Mouse (Mus musculus) retina, embryonic 14.5 days (tissue): ENCODE measurements around the gene Aldh1a7.
"Not testable (repeated sequence)": the region's sequence is repeated elsewhere in the genome, so short reads cannot be mapped to it uniquely, and the experiment has no call there.

Experiments
- DNase-seq: peaks from one replicate; pipeline ENCODE4 v3.0.0-alpha.2; 2015; ENCODE audit warnings: low spot score

The Aldh1a7 gene

DNA sequence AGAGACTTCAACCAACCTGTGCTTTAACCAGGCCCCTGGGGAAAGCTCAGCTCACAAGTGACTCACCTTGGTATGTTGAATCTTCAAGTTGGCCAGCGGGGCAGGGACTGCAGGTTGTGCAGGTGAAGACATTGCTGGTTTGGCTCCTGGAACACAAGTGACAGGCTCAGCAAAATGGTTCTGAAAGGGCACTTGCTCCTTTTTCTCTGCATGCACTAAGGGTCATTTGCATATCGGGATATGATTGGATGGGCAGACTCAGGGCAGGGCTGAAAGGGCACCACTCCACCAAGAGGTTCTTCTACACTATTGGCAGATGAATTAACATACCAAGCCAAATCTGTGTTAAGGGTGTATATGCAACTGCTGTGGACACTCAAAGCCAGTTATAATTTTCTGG lies at the start of gene Aldh1a7:
Aldh1a7 (minus strand) TSS at position 182 of the 400 bp plus-strand sequence.
- peak; percentile 20 for DNase-seq

DNA sequence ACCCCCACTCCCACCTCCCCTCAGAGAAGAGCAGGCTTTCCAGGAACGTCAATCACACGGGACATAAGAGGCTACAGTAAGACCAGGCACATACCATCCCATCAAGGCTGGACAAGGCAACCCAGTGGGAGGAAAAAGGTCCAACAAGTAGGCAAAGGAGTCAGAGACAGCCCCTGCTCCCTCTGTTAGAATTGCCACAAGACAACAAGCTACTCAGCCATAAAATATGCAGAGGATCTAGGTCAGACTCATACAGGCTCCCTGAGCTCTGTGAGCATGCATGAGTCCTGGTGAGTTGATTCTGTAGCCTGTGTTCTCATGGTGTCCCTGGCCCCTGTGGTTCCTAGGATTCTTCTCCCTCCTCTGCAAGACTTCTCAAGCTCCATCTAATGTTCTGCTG lies 48.3 kb upstream of the Aldh1a7 start:
- DNase-seq = peak; percentile 25

DNA sequence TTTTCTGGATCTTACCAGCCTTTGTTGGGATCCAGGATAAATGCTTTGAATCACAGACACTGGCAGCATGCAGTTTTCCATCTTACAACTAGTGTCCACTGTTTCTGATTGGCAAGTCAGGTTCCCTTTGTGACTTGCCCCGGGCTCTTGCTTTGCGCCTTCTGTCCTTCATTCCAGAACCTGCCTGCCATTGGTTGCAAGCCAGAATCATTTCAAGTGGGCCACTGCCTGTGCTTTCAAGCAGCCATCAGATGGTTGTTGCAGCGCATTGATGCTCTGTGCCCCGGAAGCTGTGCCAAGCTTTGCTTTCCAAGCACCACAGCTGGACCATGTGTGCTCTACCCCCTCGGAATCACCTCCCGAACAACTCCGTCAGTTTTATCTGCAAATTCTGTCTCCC lies 46.6 kb upstream of the Aldh1a7 start:
- DNase-seq = no peak

DNA sequence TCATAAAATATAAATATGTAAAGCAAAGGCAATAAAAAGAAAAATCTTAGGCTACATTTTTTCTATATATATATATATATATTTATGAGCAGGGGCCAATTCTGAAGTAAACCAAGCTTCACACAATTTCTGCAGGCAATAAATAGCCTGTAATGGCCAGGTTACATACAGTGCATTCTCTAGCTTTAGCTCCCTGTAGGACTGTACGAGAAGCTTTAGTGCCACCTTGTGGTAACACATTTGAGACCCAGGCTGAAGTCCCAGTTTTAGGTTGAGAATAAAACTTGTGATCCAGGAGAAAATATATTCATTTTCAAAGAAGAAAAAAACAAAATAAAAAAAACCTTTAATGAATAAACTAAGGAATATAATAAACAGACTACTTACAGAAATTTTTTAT lies 36.9 kb upstream of the Aldh1a7 start:
- DNase-seq = peak; percentile 80

DNA sequence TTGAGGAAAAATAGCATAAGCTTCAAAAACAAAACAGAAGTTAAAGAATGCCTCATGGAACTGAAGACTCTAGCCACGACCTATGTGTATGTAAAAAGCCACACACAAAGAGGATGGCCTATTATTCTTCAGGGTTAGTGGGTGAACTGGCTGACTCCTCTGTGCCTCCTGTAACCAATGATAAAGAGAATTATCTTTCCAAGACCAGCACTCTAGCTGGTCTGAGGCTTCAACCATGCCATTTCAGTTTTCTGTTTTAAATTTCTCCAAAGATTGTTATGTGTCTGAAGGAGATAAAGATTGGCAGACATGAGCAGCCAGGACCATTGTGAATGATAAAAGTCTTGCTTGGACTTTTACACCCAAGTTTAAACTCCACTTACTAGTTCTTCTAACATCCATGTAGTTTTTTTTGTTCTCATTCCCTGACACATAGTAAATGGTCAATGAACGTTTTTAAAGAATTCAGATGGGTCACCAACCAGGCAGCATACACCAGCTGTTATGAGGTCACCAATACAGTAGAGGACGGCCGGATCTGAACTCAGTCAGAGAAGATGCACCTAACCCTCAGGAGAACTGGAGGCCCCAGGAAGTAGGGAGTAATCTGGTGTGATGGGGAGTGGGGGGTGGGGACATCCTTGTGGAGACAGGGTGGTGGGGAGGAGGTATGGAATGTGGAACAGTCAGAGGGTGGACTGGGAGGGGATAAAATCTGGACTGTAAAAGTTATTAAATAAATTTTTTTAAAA lies 34.5 kb upstream of the Aldh1a7 start:
- no peak for DNase-seq

DNA sequence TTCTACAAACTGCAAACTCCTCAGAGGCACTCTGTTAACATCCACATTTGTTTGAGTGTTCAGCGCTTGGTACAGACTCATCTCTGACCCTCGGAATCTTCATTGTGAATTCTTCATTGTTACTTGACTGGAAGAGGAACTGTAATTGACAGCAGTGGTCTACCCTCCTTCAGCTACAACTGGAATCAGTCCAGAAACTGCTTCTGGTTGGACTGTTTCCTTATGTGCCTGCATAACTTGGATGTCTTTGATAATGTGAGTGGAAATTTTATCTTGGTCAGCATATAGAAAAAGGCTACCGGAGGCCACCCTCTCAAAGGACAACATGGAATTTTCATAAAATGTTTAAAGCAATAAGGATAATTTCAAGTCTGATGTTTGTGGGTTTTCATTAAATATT lies 33.8 kb upstream of the Aldh1a7 start:
- DNase-seq = no peak

DNA sequence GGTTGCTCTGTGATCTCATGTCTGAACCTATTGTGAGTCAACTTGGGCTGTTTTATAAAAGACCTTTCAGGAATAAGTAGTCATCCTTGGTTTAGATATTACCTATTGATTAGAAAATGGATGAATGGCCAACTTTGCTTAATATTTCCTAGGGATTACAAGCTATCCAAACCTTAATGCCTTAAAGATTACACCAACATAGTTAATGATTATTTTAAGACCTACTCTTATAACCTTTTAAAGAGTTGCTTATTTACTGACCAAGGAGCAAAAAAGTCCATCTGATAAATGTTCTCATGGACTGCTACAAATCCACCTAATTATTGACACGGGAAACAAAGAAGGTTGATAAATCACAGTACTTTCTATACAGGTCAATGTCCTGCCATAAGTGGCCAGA lies 17.3 kb upstream of the Aldh1a7 start:
- DNase-seq = no peak

DNA sequence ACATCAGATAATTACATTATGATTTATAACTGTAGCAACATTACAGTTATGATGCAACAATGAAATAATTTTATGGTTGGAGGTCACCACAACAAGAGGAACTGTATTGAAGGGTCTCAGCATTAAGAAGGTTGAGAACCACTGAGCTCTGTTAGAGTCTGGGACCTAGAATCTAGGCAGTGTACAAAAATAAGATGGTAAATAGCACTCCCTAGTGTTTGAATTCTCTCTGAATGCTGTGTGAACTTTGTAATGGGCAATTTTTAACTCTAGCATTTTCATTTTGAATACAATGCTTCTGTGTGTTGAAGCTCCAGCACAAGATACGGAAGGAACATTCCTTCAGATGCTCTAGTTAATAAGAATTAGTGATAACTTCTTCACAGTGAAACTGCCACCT lies 916 bp upstream of the Aldh1a7 start:
- DNase-seq = peak; percentile 30

DNA sequence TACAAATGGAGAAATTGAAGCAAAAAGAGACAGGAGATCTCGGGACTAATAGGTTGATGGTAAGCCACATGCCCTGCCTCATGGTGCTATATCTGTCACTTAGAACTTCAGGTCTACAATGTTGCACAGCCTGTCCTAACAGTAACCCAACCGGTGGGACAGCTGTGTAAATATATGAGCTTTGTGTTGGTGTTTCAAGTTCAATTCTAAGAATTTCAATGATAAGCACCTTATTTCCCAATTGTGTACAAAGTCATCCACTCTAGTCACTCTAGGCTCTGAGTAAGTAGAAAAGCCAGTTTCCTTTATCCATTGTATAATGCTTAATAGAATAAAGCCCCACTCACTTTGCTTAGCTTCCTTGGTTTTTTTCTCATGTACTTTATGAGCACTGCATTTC lies 4.4 kb downstream of the Aldh1a7 start:
- DNase-seq = no peak

DNA sequence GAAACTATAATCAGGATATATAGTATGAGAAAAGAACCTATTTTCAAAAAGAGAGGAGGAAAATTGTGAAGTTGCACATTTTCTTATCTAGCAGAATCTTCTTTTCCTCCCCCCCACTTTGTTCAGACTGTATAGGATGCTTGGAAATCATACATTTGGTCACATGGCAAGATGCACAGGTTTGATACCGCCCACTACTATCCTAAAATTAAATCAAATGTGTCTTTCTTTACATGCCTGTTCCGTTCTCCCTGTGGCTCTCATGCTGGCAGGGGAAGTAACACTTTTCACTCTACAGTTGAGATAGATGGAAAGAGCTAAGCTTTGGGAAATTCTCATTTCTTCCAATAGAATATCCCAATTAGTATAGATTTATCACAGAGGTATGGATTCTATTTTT lies 7.1 kb downstream of the Aldh1a7 start:
- no peak for DNase-seq

DNA sequence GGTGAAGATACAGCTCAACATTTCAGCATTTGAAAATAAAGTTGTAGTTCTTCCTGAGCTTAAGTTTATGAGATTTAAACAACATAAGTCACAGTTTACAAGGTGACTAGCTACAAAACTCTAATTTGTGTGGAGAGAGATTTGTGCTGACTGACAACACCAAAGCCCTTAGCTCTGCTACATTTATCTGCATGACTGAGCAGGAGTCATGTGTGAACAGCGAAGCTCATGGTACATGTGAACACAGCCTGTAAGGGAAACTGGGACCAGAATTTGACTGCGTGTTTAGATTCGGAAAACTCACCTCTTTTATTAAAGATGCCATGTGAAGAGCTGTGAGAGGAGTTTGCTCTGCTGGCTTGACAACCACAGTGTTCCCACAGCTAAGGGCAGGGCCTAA lies 11.7 kb downstream of the Aldh1a7 start:
- DNase-seq = peak; percentile 56

DNA sequence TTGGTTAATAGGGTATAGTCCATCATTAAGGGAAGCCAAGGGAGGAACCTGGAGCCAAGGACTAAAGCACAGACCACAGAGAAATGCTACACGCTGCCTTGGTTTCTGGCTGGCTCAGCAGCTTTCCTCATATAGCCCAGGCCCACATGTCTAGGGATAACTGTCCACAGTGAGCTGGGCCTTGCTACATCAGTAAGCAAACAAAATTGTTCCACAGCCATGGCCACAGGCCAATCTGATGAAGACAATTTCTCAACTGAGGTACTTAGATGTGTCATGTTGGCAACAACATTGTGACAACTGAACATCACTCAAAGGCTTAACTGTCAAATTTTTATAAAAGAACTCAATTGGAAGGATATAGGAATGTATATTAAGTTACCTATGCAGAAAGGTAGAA lies 12.3 kb downstream of the Aldh1a7 start:
- no peak for DNase-seq

DNA sequence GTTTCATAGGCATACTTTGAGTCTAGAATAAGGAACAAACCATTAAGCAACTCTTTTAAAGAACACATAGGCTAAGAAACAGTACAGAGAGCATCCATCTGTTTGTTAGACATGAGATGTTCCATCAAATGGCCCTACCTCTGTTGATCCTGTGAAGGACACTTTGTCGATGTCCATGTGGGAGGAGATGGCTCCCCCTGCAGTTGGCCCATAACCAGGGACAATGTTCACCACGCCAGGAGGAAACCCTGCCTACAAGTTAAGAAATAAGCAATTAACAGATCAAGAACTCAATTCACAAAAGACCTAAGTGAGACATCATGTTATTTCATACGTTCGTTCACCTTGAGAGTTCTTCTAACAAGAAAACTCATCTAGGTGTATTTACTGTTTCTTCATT lies 12.8 kb downstream of the Aldh1a7 start:
- DNase-seq = no peak

DNA sequence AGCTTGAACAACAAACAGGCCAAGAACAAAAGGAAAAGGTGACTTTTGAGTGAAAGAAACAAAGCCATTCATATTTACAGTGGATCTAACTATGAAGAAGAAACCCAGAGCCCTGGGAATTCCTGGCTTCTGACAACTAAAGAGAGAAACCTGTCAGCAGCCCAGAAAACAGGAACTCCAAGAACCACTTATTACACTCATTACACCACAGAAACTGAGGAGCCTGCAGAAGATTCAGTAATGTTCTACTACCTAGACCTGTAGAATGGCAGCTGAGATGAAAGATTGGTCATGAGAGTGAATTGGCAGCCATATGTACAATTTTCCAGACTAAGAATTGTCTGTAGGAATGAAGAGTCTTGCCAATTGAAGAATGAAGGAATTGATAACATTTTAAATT lies 20.2 kb downstream of the Aldh1a7 start:
- no peak for DNase-seq

DNA sequence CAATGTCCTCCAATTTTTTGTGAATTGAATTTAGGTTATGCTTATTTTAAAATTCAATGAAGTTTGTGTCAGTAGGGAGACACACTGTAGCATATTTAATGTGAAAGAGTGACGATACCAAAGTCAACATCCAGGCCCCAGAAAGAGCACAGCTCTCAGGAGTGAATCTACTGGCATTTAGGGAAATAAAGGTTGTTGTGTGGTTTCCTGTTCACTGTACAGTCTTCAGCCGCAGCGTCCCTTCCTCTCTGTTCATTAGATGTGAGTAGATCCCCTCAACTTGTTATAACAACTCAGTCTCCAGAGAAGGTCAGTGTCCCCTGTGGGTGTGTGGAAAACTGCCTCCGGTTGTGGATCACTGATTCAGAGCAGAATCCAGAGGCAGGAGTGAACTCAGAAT lies 20.6 kb downstream of the Aldh1a7 start:
- no peak for DNase-seq

DNA sequence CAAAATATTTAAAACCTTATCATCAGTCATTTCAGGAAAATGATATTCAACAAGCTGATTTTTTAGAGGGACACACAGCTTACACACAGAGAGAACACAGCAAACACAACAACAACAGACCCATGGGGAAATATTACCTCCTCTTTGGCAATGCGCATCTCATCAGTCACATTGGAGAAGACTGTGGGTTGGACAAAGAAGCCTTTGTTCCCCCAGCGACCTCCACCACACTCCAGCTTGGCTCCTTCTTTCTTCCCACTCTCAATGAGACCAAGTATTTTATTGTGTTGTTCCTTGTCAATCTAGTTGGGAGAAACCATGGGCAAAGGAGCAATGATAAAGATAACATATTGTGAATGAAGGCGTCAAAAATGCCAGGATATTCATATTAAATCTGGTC lies 25.3 kb downstream of the Aldh1a7 start:
- peak; percentile 5 for DNase-seq

DNA sequence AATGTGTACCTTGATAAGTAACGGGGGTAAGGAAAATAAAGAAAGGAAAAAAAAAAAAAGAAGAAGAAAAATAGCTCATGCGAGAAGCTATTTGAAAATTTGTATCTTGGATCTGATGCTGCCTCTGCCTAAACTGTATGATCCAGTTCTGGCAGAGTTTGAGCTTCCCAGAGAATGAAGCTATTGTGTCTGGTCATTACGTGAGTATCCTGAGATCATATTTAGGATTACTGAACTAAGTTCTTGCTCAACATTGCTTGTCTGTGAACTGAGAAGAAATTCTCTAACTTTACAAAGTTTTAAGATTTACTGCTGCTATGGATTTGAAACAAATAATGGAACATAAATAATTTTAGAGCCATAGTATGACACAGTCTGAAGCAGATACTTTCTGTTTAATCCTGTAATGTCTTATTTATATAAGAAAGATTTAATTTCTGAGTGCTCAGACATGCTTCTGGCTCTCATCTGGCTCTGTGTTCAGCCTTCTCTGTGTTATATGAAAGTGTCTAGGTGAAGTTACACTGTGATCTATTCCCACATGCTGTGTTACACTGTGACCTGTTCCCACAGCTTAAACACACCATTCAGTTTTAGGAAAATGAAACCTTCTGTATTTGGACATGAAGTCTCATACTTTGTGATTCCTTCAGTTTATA lies 49.5 kb downstream of the Aldh1a7 start:
- no peak for DNase-seq

DNA sequence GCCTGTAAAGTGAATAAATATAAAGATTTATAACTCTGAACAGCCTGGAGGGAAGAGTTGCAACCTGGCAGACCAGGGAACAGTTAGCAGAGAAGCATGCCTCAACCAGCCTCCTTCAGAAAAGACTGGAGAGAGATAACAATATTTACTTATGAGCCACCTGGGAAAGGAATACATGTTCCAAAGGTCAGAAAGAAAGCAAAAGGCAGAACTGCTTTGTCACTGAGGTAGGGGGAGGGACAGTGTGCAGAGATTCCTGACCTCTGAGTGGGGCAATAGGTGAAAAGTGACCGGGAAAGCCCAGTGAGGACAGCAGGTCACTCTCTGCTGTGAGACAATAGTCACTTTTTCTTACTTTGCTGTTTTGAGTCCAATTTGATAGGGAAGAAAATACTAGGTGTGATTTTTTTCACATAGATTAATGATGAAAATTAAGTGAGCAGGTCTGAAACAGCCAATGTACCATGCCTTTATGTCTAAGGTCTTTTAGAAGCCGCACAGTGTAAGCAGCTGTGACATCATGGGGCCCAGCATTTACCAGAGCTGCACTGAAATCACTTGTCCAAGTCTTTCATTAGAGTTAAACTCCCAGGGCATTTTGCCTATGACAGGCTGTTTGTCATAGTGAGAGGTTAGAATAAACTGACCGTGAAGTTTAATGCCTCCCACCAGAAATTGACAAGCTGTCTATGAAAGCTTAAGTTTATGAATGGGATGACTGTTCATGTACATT lies 73.1 kb downstream of the Aldh1a7 start:
- no peak for DNase-seq

DNA sequence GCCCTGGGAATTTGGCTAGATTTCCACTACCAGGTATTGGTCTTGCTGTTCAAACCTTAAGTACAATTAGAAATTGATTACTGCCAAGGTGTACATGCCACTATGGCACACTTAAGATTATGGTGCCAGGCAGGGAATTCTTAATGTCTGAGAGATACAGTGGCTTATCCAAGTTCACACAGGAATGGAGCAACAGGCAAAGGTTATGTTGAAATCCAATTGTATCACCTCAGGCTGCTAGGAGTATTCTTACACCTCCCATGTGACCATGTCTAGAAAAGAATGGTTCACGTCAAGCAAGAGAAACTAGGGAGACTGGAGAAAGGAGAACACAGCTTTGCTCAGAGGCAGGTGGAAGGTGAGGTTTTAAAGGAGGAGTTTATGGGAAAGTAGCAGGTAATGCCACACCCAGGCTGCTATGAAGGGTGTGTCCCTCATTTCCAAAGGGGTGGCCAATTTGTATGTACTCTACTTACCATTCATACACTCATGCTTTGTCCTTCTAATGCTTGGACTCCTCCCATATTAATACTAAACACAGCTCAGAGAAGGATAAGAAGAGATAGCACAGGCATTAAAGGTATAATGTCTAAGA lies 74.2 kb downstream of the Aldh1a7 start:
- no peak for DNase-seq

DNA sequence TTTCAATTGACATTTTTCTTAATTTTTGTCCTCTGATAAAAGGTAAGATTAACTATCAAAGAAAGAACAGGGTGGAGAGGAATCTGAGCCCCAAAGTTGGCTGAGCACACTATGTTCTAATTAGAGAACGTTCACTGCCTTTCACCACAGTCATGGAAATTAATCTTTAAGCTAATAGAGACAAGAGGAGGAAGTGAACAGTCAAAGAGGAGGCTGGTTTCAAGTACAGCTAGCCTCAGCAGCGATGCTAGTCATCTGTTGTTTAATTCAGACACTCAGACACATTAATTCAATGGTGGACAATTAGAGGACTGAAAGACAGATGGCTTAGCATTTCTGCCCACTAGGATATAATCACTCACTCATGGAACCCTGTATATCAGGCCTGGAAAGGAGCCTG lies 77.4 kb downstream of the Aldh1a7 start:
- peak; percentile 2 for DNase-seq

DNA sequence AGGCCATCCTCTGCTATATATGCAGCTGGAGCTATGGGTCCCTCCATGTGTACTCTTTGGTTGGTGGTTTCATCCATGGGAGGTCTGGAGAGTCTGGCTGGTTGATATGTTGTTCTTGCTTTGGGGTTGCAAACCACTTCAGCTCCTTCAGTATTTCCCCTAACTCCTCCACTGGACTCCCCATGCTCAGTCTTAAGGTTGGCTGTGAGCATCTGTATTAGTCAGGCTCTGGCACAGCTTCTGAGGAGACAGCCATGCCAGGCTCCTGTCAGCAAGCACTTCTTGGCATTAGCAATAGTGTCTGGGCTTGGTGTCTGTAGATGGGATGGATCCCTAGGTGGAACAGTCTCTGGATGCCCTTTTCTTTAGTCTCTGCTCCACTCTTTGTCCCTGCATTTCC lies 79.9 kb downstream of the Aldh1a7 start:
- DNase-seq = not testable (repeated sequence)

DNA sequence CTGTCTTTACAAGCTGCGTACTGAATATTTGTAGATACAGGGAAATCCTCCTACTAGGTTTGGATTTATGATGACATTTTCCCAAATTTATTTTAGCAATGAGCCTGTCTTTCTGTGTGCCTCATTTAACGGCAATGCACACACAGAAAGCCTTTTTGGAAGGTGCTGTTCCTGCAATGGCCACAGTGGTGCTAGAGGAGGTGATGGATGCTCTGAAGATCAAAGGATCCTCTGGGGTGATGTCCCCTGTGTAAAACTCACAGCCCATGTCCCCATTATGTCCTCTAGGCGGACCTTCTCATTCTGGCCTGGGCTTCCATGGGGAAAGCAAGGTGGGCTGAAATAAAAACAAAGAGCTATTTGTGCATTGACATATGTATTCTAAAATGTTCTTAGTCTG lies 83.0 kb downstream of the Aldh1a7 start:
- peak; percentile 18 for DNase-seq
